Mouse (Mus musculus) granulocyte monocyte progenitor cell, adult 5-6 weeks (primary cell): ENCODE data around the gene Cldn34d. TPM values are rescaled to one million over a fixed set of nuclear protein-coding genes. Genes with fewer than 3 reads are reported as not detected.

ENCODE experiments used
- ATAC-seq: replicated peaks from 2 replicates; pipeline ENCODE4 v1.8.0; 2016; ENCODE audit warnings: mild to moderate bottlenecking, moderate TSS enrichment, inconsistent platforms; ENCODE audit not compliant: poor library complexity, severe bottlenecking
- total RNA-seq, 2 experiments: library from RNA; stranded (forward) in 1 of 2; stranded (reverse) in 1 of 2; fragments of 200-712, 200-1000 nt in 1 of 2; fragments of >200 nt in 1 of 2; fragmentation: Nextera tagmentation in 1 of 2; gene quantifications; 2 replicates each; pipeline ENCODE4 v1.2.3; 2014 to 2017

Gene Cldn34d
- total RNA-seq (2014; fragmentation: Nextera tagmentation), result not detected in 2 replicates
- total RNA-seq (2017), result not detected in 2 replicates

GRCm38 (mm10) chrX:76602824-76603223, at the start of gene Cldn34d:
Gene Cldn34d (minus strand): TSS chrX:76602924.
- no peak for ATAC-seq

- peak; percentile 100 for ATAC-seq
Observed at GRCm38 (mm10) chrX:76598459-76599206, 4.1 kb downstream of the Cldn34d start.

Other genes starting within 250 kb of the Cldn34d start
- not detected in 2 replicates for gene Cldn34b4, start 209.6 kb downstream of the Cldn34d start, total RNA-seq (2014; fragmentation: Nextera tagmentation)
- not detected in 2 replicates for gene Cldn34b4, start 209.6 kb downstream of the Cldn34d start, total RNA-seq (2017)